Mouse (Mus musculus) CH12.LX (cell line): Measurements from ENCODE around the gene Sox4. TPM values are rescaled to one million over a fixed set of nuclear protein-coding genes. Genes with fewer than 3 reads are reported as not detected.

Source experiments
- DNase-seq: peaks from one replicate; pipeline ENCODE4 v3.0.0-alpha.2; 2013; ENCODE audit errors: extremely low read depth
- H3K27ac ChIP-seq: 2 replicates; pipeline ENCODE4 v1.5.1; 2012; ENCODE audit warnings: low read depth, mild to moderate bottlenecking, control low read depth, moderate library complexity; ENCODE audit not compliant: insufficient read depth
- H3K27me3 ChIP-seq: replicated peaks from 2 replicates; pipeline ENCODE3; 2012; ENCODE audit warnings: inconsistent platforms
- H3K36me3 ChIP-seq, 2 experiments: replicated peaks in 1 of 2; 2 replicates each; pipeline versions ENCODE3 to v1.6.1; 2012; ENCODE audit warnings: inconsistent platforms in 1 of 2, low read length in 1 of 2, mild to moderate bottlenecking in 1 of 2, mixed read lengths in 1 of 2, moderate library complexity in 1 of 2; ENCODE audit not compliant: control insufficient read depth in 1 of 2, insufficient read depth in 1 of 2
- H3K4me1 ChIP-seq, 2 experiments: 2 replicates each; pipeline ENCODE4 v1.6.1; 2012; ENCODE audit warnings: inconsistent platforms in 1 of 2, moderate library complexity in 1 of 2; ENCODE audit not compliant: insufficient read depth in 2 of 2, control insufficient read depth in 1 of 2
- H3K4me2 ChIP-seq: 2 replicates; pipeline ENCODE4 v1.6.1; 2012; ENCODE audit warnings: low read depth, mild to moderate bottlenecking, control low read depth; ENCODE audit not compliant: poor library complexity, insufficient read depth, severe bottlenecking
- H3K4me3 ChIP-seq, 3 experiments: fragments of 150-350 bp in 1 of 3; sonication (generic) in 1 of 3; replicated peaks in 1 of 3; 2 replicates each; pipeline versions ENCODE3 to v1.5.1; 2011 to 2012; ENCODE audit warnings: low read depth in 2 of 3, low read length in 2 of 3, mild to moderate bottlenecking in 2 of 3, moderate library complexity in 2 of 3, control low read depth in 1 of 3, improper control_type of control experiment in 1 of 3, inconsistent platforms in 1 of 3, mixed read lengths in 1 of 3; ENCODE audit not compliant: poor library complexity in 1 of 3
- H3K79me2 ChIP-seq: replicated peaks from 2 replicates; pipeline ENCODE4 v1.6.1; 2012; ENCODE audit warnings: mild to moderate bottlenecking, moderate library complexity; ENCODE audit not compliant: control insufficient read depth, poor library complexity, insufficient read depth, severe bottlenecking; ENCODE audit errors: extremely low read depth
- H3K9ac ChIP-seq: 2 replicates; pipeline ENCODE4 v1.6.1; 2012; ENCODE audit warnings: low read depth, mild to moderate bottlenecking, control low read depth, moderate library complexity; ENCODE audit not compliant: insufficient read depth
- H3K9me3 ChIP-seq: replicated peaks from 2 replicates; pipeline ENCODE3; 2012; ENCODE audit warnings: low read length, inconsistent platforms, mixed read lengths
- BHLHE40 ChIP-seq: IDR thresholded peaks from 2 replicates; pipeline ENCODE4 v1.6.1; 2011; ENCODE audit warnings: mild to moderate bottlenecking, low read depth, low read length, improper control_type of control experiment
- CHD1 ChIP-seq: IDR thresholded peaks from 2 replicates; pipeline ENCODE4 v1.6.1; 2012; ENCODE audit warnings: low read depth, low read length, improper control_type of control experiment, inconsistent platforms
- CHD2 ChIP-seq: IDR thresholded peaks from 2 replicates; pipeline ENCODE4 v1.6.1; 2011; ENCODE audit warnings: low read length, improper control_type of control experiment
- ELF1 ChIP-seq: IDR thresholded peaks from 2 replicates; pipeline ENCODE4 v1.6.1; 2014; ENCODE audit warnings: low read depth, mild to moderate bottlenecking, inconsistent platforms, low read length, improper control_type of control experiment
- EP300 ChIP-seq: IDR thresholded peaks from 2 replicates; pipeline ENCODE4 v1.6.1; 2011; ENCODE audit warnings: low read length, improper control_type of control experiment
- ETS1 ChIP-seq: conservative IDR thresholded peaks from 2 replicates; pipeline ENCODE4 v1.6.1; 2012; ENCODE audit warnings: low read depth, mild to moderate bottlenecking, inconsistent platforms, low read length, improper control_type of control experiment, moderate library complexity
- MAFK ChIP-seq: IDR thresholded peaks from 2 replicates; pipeline ENCODE4 v1.6.1; 2011; ENCODE audit warnings: low read length, improper control_type of control experiment; ENCODE audit not compliant: insufficient replicate concordance
- MAZ ChIP-seq: IDR thresholded peaks from 2 replicates; pipeline ENCODE4 v1.6.1; 2012; ENCODE audit warnings: low read depth, mild to moderate bottlenecking, inconsistent platforms, low read length, improper control_type of control experiment, moderate library complexity
- MEF2A ChIP-seq: IDR thresholded peaks from 2 replicates; pipeline ENCODE4 v1.6.1; 2014; ENCODE audit warnings: low read depth, mild to moderate bottlenecking, inconsistent platforms, low read length, improper control_type of control experiment, borderline replicate concordance
- NRF1 ChIP-seq: IDR thresholded peaks from 2 replicates; pipeline ENCODE4 v1.6.1; 2014; ENCODE audit warnings: low read depth, mild to moderate bottlenecking, inconsistent platforms, low read length, improper control_type of control experiment, moderate library complexity
- PAX5 ChIP-seq: IDR thresholded peaks from 2 replicates; pipeline ENCODE4 v1.6.1; 2012; ENCODE audit warnings: low read length, inconsistent platforms, mixed read lengths
- POLR2AphosphoS2 ChIP-seq: IDR thresholded peaks from 2 replicates; pipeline ENCODE4 v1.6.1; 2011; ENCODE audit warnings: low read depth, low read length, improper control_type of control experiment
- RAD21 ChIP-seq: IDR thresholded peaks from 2 replicates; pipeline ENCODE4 v1.6.1; 2011; ENCODE audit warnings: low read depth, mild to moderate bottlenecking, low read length, improper control_type of control experiment, moderate library complexity
- RCOR1 ChIP-seq: conservative IDR thresholded peaks from 2 replicates; pipeline ENCODE4 v1.6.1; 2012; ENCODE audit warnings: low read depth, mild to moderate bottlenecking, inconsistent platforms, low read length, improper control_type of control experiment
- UBTF ChIP-seq: IDR thresholded peaks from 2 replicates; pipeline ENCODE4 v1.6.1; 2012; ENCODE audit warnings: low read depth, mild to moderate bottlenecking, inconsistent platforms, low read length, improper control_type of control experiment, moderate library complexity
- USF2 ChIP-seq: conservative IDR thresholded peaks from 2 replicates; pipeline ENCODE4 v1.6.1; 2011; ENCODE audit warnings: low read depth, low read length, improper control_type of control experiment
- ZC3H11A ChIP-seq: IDR thresholded peaks from 2 replicates; pipeline ENCODE4 v1.6.1; 2012; ENCODE audit warnings: low read depth, mild to moderate bottlenecking, inconsistent platforms, low read length, improper control_type of control experiment
- ZKSCAN1 ChIP-seq: IDR thresholded peaks from 2 replicates; pipeline ENCODE4 v1.6.1; 2012; ENCODE audit warnings: low read depth, inconsistent platforms, low read length, improper control_type of control experiment, borderline replicate concordance
- ZNF384 ChIP-seq: IDR thresholded peaks from 2 replicates; pipeline ENCODE4 v1.6.1; 2012; ENCODE audit warnings: low read depth, low read length, improper control_type of control experiment, inconsistent platforms
- dilution Hi-C: fragments of 300-500 bp; cut with MboI; formaldehyde crosslinking; loops from 2 replicates; pipeline ENCODE4 v1.14.3; 2020; ENCODE audit warnings: low sequenced_read_pairs; ENCODE audit not compliant: extremely low pct_unique_long_range_greater_than_20kb, extremely low pct_ligation_motif_present
- in situ Hi-C: fragments of 300-500 bp; cut with MboI; formaldehyde crosslinking; loops from 3 replicates; pipeline ENCODE4 v1.14.3; 2019; ENCODE audit warnings: low sequenced_read_pairs, low pct_ligation_motif_present, low pct_unique_long_range_greater_than_20kb, mixed read lengths
- polyA plus RNA-seq: library from polyadenylated mRNA; unstranded; fragments of >175 nt; gene quantifications from 2 replicates; pipeline ENCODE4 v1.2.1, GENCODE M21; 2012; ENCODE audit warnings: low read depth; ENCODE audit not compliant: insufficient read length
- total RNA-seq, 2 experiments: library from RNA; depleted of rRNA; stranded (reverse); fragments of 300-350 nt in 1 of 2; fragments of >200 nt in 1 of 2; gene quantifications; 2 replicates each; pipeline ENCODE4 v1.2.3; 2012 to 2014

Gene Sox4
- total and polyA plus RNA-seq, 3 experiments = not detected

DNA sequence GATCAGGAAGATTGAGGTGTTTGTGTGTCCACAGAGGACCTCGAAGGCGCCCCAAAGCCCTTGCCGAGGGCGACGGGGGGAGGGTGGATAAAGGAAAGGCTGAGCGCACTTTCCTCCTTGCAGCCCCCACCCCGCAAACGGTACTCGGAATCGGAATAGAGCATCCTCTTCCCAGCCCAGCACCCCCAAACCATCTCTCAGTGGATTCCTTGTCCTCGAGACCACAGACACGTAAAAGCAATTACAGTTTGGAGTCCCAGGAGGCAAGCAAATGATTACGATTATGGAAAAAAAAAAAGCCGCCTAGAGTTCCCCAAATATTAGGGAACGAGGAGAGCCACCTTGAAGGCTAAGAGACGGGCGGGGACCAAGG lies 5.5 kb upstream of the Sox4 start:
- no peak for DNase-seq
- Histone ChIP-seq H3K27ac (no peak overlapping the region), H3K79me2 (no peaks in the 10 kb centered on the region), H3K9ac (peak overlapping the region; percentile 62; the same call in 1 of the 2 replicates), H3K4me3 (peak overlapping the region; percentile 49 to 67 (median 58))
- TF ChIP-seq RCOR1 (no peak), USF2 (no peak)
- TF ChIP-seq, all 38 proteins: peak for 0
- Histone ChIP-seq H3K9me3 (peaks cover 6% of the 10 kb centered on the region), H3K4me2 (peak overlapping the region; percentile 93), H3K27me3 (no peaks in the 10 kb centered on the region), H3K36me3 (no peaks in the 10 kb centered on the region), H3K4me1 (peaks cover 0 to 23% of the 10 kb centered on the region in 2 experiments; a peak in 2 of 4 replicates)
- in situ Hi-C loops = loop anchor here (5.0 to 25.0 kb wide), 3 partner anchors 353 to 886 kb away; no protein-coding TSS in a partner anchor
- dilution Hi-C loops = no loop called here

DNA sequence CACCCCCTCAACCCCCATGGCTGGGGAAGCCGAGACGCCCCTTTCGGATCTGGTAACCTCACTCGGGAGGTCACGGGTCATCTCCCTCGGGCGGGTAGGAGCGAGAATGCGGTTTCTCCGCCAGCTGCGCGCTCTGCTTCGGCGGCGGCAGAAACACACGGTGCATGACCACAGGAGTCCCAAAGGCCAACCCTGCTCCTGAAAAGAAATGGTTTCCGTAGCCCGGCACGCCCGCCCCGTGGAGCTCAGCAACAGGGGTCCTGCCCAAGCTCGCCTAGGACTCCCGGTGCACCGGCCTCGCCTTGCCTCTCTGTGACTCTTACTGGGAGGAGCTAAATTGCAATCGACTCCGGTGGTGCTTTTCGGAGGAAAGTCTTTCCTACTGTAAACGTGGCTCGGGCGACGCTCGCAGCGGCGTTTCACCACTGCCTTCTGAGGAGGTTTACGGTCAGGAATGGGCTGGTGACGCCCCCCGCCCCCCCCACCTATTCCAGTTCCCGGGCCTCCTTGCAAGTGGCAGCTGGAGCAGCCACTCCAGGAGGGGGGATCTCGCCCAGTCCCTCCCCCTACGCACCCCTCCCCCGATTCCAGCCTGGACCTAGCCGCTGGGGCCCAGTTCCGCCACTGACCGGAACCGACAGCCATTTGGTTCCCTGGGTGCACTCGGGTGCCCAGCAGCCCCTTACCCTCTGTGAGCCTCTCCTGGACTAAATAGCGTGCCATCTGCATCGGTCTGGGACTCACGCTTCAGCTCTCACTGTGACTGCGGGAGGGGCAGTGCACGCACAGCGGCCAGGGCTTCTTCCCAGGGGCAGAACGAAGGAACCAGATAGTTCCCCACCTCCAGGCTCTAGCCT lies 4.9 kb upstream of the Sox4 start:
- TF ChIP-seq NRF1 (no peak), MEF2A (no peak), ELF1 (no peak), UBTF (no peak), EP300 (no peak), ZNF384 (no peak), CHD2 (no peak), MAZ (no peak), MAFK (no peak), ZKSCAN1 (no peak), RCOR1 (no peak), CHD1 (no peak), PAX5 (no peak), RAD21 (no peak; the same call in 1 of the 2 replicates), BHLHE40 (no peak), POLR2AphosphoS2 (no peak), ZC3H11A (no peak), ETS1 (no peak)
- Histone ChIP-seq H3K4me2 (peak overlapping the region; percentile 93), H3K9ac (peak overlapping the region; percentile 62; the same call in 1 of the 2 replicates), H3K9me3 (peaks cover 9% of the 10 kb centered on the region), H3K27ac (peak overlapping the region; percentile 52), H3K4me3 (peak overlapping the region; percentile 49 to 67 (median 58)), H3K79me2 (no peaks in the 10 kb centered on the region), H3K27me3 (no peaks in the 10 kb centered on the region), H3K4me1 (peaks cover 0 to 23% of the 10 kb centered on the region in 2 experiments; a peak in 2 of 4 replicates), H3K36me3 (no peaks in the 10 kb centered on the region)
- in situ Hi-C loops = loop anchor here (5.0 to 25.0 kb wide), 3 partner anchors 354 to 886 kb away; no protein-coding TSS in a partner anchor
- DNase-seq = peak; percentile 84
- dilution Hi-C loops = no loop called here
